Mouse (Mus musculus) retina, adult 2 months (tissue): ENCODE results near the gene St3gal3.

Source experiments
- DNase-seq: peaks from one replicate; pipeline ENCODE4 v3.0.0-alpha.2; 2012; ENCODE audit warnings: low read depth, low spot score

The St3gal3 gene

GRCm38 (mm10) chr4:118022406-118022805 lies 112.3 kb downstream of the St3gal3 start:
- DNase-seq, result no peak

GRCm38 (mm10) chr4:118019640-118020039 lies 115.1 kb downstream of the St3gal3 start:
- no peak for DNase-seq

GRCm38 (mm10) chr4:118019218-118019617 lies 115.5 kb downstream of the St3gal3 start:
- DNase-seq, result no peak

DNA sequence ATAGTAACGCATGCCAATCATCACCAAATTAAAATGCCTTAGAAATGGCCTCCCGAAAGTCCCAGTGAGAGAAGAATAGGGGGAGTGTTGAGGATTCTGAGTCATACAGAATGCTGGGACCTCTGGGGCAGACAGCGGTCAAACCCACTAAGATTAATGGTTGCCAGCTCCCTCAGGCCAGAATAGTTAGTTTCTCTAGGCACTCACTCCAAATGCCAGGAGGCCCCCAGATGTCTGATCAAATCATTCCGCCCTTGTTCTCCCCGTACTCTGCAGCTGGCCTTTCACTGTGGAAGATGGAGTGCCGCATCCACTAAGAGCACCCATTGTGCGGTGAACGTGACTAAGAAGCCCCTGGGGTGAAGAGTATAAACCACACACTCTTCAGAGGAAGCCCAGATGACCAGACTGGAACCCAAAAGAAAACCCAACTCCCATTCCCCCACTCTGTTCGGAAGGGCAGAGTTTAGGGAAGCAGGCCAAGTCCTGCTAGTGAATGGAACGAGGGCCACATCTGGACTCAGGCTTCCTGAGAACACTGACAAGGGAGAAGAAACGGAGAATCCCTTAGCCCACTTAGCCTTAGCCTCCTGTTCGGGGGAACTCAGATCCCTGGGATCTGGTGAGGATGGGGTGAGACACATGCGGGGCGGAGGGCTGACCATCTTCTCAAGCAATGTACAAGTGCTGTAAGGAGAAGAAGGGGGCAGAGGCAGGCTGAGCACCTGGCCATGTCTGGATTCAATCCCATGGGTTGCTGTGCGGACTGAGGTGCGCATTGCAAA lies 117.5 kb downstream of the St3gal3 start:
- DNase-seq, result no peak

GRCm38 (mm10) chr4:118016323-118016911 lies 118.3 kb downstream of the St3gal3 start:
- no peak for DNase-seq

GRCm38 (mm10) chr4:118015636-118016035 lies 119.1 kb downstream of the St3gal3 start:
- DNase-seq, result no peak

- DNase-seq, result no peak
Measured at GRCm38 (mm10) chr4:118015126-118015525, 119.6 kb downstream of the St3gal3 start.

- no peak for DNase-seq
Measured at GRCm38 (mm10) chr4:118010661-118011173, 124.0 kb downstream of the St3gal3 start.

GRCm38 (mm10) chr4:118008433-118009033 lies 126.2 kb downstream of the St3gal3 start:
- DNase-seq, result no peak

DNA sequence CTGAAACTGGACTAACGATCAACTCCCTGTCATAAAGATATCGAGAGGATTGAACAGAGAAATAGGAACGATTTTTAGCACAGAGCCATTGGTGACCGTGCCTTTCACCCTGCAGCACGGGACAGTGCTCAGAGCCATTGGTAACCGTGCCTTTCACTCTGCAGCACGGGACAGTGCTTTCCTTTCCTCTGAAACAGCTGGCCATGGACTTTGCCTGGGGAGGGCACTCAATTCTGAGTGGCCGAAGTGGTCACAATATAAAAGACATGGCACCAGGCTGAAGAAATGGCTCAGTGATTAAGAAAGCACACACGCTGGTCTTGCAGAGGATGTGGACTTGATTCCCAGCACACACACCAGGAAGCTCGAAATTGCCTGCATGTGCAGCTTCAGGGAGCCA lies 133.4 kb downstream of the St3gal3 start:
- DNase-seq, result no peak

GRCm38 (mm10) chr4:118000605-118001208 lies 134.0 kb downstream of the St3gal3 start:
- no peak for DNase-seq

GRCm38 (mm10) chr4:117999951-118000350 lies 134.8 kb downstream of the St3gal3 start:
- no peak for DNase-seq

DNA sequence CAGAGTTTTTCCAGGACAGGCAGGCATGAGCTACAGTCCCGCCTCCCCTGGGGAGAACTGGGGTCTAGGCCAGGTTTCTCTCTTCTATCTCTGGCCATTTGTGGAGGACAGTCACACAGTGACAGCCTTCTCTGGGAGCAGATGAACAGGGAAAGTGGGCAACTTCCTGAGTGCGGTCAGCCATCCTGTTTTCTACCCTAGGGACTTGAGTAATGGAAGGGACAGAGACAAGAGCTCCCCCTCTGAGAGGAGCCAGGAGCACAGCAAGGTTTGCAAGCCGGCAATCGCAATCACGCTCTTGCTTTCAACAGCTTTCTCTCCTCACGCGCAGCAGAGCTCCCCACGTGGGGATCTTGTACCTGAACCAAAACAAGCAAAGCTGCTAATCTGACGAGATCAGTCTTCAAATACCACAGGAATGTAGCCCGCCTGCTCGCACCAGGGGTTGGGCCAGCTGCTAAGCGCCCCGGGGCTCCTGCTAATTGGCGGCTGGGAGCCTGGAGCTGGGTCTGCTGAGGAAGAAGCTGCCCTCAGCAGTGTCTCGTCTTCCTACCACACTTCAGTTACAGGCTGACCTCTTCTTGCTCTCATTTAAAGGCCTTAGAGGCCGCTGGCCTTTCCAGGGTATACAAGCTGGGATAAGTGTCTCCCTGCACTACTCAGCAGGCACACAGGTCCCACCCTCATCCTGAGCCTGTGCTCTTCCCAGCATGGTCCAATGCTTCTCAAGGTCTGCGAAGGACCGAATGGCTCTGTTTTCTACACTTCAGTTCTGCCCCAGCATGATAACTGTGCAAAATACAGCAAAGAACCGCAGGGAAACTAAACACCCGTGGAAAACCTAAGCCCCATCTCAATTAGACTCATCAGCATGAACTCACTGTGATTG lies 137.1 kb downstream of the St3gal3 start:
- DNase-seq, result no peak

DNA sequence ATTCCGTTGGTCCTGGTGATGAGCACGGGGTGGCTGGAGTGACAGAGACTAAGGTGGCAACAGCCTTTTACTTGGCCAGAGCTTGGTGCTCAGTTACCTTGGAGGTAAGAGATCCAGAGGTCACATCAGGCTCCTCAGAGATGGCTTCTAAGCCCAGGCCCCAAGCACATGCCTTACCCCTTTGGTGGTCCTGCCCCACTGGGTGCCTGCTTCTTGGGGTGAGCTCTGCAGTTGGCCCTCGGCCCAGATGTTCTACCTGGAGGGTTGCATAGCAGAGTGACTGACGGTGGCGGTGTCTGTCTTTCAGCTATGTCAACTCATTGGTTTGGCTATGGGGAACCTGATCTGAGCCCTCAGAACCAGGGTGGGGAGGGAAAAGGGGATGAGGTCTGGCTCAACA lies 138.0 kb downstream of the St3gal3 start:
- no peak for DNase-seq

DNA sequence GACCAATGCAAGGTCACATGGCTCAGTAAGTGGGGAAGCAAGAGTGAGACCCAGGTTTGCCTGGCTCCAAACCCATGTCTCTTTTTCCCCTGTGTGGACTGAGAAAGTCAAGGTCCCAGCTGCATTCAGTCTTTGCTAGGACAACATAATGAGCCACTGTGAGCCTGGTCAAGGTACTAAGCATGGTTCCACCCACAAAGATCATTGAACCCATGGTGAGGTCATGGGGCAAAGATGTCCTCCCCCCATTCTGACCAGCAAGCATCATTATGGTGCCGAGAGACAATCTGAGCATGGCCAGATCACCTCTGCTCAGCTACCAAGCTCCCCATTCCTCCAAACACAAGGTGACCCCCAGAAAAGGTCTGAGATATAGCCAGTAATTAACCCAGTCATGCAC lies 139.3 kb downstream of the St3gal3 start:
- DNase-seq, result no peak

DNA sequence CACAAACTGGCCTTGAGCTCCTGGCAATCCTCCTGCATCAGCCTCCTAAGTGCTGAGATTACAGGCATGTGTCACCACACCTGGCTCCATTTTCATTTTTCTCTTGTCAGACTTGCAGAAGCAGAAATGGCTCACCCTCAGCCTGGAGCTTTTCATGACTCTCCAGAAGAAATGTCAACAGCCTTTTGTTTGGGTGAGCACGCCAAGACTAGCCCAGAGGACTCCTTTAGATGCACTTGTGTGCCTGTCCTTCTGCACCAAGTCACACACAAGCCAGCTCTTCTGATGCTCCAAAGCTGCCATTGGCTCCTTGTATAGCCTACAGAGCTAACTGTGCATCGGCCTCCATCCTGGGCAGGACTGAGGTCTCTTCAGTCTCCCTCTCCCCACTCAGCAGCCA lies 141.3 kb downstream of the St3gal3 start:
- no peak for DNase-seq

- no peak for DNase-seq
Measured at GRCm38 (mm10) chr4:117992872-117993271, 141.8 kb downstream of the St3gal3 start.

GRCm38 (mm10) chr4:117992036-117992435 lies 142.7 kb downstream of the St3gal3 start:
- DNase-seq, result no peak

- no peak for DNase-seq
Measured at GRCm38 (mm10) chr4:117991055-117991627, 143.6 kb downstream of the St3gal3 start.

DNA sequence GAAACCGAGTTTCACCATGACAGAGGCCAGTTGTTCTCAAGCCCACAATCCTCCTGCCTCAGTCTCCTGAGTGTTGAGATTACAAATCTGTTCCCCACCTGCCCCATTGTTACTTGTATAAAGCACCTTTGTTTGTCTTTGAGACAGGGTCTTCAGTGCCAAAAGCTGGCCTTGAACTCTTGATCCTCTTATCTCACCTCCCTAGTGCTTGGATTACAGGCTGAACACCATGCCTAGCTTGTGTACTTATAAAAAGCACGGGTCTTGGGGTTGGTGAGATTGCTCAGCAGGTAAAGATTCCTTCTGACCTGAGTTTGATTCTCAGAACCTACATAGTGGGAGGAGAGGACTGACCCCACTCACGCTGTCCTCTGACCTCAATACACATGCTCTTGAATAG lies 144.1 kb downstream of the St3gal3 start:
- no peak for DNase-seq

DNA sequence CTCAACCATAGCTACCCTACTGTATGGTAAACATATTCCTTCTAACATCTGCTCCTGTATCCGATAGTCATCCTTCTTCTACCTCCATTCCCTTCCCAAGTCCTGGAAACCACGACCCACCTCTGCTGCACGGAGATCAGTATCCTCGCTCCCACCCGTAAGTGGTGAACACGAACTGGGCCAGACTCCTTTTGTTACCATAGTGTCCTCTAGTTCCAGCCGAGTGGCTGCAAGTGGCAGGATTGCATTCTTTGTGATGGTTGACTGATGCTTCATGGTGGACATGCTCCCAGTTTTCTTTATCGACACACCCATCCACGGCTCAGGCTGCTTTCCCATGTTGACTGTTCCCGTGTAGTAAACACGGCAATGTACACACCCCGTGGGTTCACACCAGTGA lies 144.9 kb downstream of the St3gal3 start:
- no peak for DNase-seq
